Mouse (Mus musculus): ENCODE data around the gene Kansl1.

The Kansl1 gene

GRCm38 (mm10) chr11:104439703-104440102 lies 29.0 kb downstream of the Kansl1 start:
- DNase-seq (ENCODE audit: extremely low spot score, low spot score), result no peak

- no peak for DNase-seq (ENCODE audit: extremely low spot score, low spot score)
Measured at GRCm38 (mm10) chr11:104438450-104438849, 30.2 kb downstream of the Kansl1 start.

GRCm38 (mm10) chr11:104436394-104436954 lies 32.2 kb downstream of the Kansl1 start:
- DNase-seq (ENCODE audit: extremely low spot score, low spot score), result no peak

- DNase-seq (ENCODE audit: extremely low spot score, low spot score), result no peak
Measured at GRCm38 (mm10) chr11:104435753-104436152, 32.9 kb downstream of the Kansl1 start.

- DNase-seq (ENCODE audit: extremely low spot score, low spot score), result no peak
Measured at GRCm38 (mm10) chr11:104435141-104435540, 33.5 kb downstream of the Kansl1 start.

- DNase-seq (ENCODE audit: extremely low spot score, low spot score), result no peak
Measured at GRCm38 (mm10) chr11:104432251-104432650, 36.4 kb downstream of the Kansl1 start.

- no peak for DNase-seq (ENCODE audit: extremely low spot score, low spot score)
Measured at GRCm38 (mm10) chr11:104431807-104432206, 36.9 kb downstream of the Kansl1 start.

GRCm38 (mm10) chr11:104424727-104425416 lies 43.8 kb downstream of the Kansl1 start:
- no peak for DNase-seq (ENCODE audit: extremely low spot score, low spot score)

GRCm38 (mm10) chr11:104412254-104412653 lies 56.4 kb downstream of the Kansl1 start:
- no peak for DNase-seq (ENCODE audit: extremely low spot score, low spot score)

- DNase-seq (ENCODE audit: extremely low spot score, low spot score), result no peak
Measured at GRCm38 (mm10) chr11:104407391-104407790, 61.3 kb downstream of the Kansl1 start.

GRCm38 (mm10) chr11:104400961-104401360 lies 67.7 kb downstream of the Kansl1 start:
- no peak for DNase-seq (ENCODE audit: extremely low spot score, low spot score)

- no peak for DNase-seq (ENCODE audit: extremely low spot score, low spot score)
Measured at GRCm38 (mm10) chr11:104399459-104400216, 69.0 kb downstream of the Kansl1 start.

GRCm38 (mm10) chr11:104395648-104396047 lies 73.0 kb downstream of the Kansl1 start:
- DNase-seq (ENCODE audit: extremely low spot score, low spot score), result no peak

- DNase-seq (ENCODE audit: extremely low spot score, low spot score), result no peak
Measured at GRCm38 (mm10) chr11:104393196-104393595, 75.5 kb downstream of the Kansl1 start.

- no peak for DNase-seq (ENCODE audit: extremely low spot score, low spot score)
Measured at GRCm38 (mm10) chr11:104392153-104392552, 76.5 kb downstream of the Kansl1 start.

GRCm38 (mm10) chr11:104387284-104387683 lies 81.4 kb downstream of the Kansl1 start:
- DNase-seq (ENCODE audit: extremely low spot score, low spot score), result no peak

- DNase-seq (ENCODE audit: extremely low spot score, low spot score), result no peak
Measured at GRCm38 (mm10) chr11:104386595-104386994, 82.1 kb downstream of the Kansl1 start.

GRCm38 (mm10) chr11:104383167-104383810 lies 85.4 kb downstream of the Kansl1 start:
- DNase-seq (ENCODE audit: extremely low spot score, low spot score), result no peak

GRCm38 (mm10) chr11:104381887-104382286 lies 86.8 kb downstream of the Kansl1 start:
- no peak for DNase-seq (ENCODE audit: extremely low spot score, low spot score)

- DNase-seq (ENCODE audit: extremely low spot score, low spot score), result no peak
Measured at GRCm38 (mm10) chr11:104379635-104380034, 89.0 kb downstream of the Kansl1 start.

GRCm38 (mm10) chr11:104376291-104376690 lies 92.4 kb downstream of the Kansl1 start:
- DNase-seq (ENCODE audit: extremely low spot score, low spot score), result no peak
